Mouse (Mus musculus) ovary, postnatal 10 days (tissue): ENCODE data around the gene Tmem131.

Source experiments
- DNase-seq: peaks from one replicate; pipeline ENCODE4 v3.0.0; 2022; ENCODE audit warnings: low spot score

Gene Tmem131

DNA sequence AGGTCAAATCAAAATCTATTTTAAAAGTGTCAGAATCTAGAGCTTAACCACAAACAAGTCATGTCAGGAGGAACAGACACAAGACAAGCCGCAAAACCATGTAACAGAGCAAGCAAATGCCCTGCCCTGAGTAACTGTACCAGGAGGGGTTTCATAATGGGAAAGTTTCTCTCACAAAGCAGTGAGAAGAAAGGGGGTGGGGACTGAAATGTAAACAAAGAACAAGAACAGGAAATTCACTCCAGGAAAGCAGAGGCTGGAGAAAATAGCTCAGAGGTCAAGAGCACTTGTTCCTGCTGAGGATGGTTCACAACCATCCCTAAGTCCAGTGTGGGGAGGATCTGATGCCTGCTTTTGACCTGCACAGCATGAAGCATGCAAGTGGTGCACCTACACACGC is 59.7 kb downstream of the Tmem131 start:
- no peak for DNase-seq

DNA sequence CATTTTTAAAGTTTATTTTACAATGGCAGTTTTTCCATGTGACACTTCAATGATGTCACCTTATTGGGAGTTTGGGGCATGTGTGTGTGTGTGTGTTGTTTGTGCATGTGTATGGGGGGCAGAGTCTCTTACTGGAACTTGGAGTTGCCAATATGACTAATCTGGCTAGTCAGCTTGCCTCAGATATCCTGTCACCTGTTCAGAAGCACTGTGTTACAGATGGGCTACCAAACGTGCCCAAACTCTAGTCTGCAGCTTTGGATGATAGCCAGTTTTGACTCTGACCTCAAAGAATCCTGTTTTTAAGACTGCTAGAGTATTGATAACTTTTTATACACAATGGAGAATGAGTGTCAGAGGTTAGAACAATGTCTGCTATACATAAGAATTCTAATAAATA is 64.3 kb downstream of the Tmem131 start:
- no peak for DNase-seq

DNA sequence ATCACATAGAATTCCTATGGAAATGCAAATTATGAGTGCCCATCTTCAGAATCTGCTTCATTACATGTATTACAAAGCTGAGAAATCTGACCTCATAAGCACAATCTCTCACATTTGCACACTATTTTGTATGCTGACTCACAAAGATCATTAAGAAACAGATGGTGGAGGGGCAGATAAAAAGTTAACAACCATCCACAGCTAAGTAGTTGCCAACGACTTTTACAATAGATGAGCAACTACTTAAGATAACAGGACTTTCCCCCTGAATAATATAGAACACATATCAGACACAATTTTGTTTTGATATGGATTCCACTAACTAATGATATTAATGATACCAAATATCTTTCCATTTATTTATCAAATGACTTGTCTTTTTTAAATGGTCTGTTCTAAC is 66.3 kb downstream of the Tmem131 start:
- no peak for DNase-seq

DNA sequence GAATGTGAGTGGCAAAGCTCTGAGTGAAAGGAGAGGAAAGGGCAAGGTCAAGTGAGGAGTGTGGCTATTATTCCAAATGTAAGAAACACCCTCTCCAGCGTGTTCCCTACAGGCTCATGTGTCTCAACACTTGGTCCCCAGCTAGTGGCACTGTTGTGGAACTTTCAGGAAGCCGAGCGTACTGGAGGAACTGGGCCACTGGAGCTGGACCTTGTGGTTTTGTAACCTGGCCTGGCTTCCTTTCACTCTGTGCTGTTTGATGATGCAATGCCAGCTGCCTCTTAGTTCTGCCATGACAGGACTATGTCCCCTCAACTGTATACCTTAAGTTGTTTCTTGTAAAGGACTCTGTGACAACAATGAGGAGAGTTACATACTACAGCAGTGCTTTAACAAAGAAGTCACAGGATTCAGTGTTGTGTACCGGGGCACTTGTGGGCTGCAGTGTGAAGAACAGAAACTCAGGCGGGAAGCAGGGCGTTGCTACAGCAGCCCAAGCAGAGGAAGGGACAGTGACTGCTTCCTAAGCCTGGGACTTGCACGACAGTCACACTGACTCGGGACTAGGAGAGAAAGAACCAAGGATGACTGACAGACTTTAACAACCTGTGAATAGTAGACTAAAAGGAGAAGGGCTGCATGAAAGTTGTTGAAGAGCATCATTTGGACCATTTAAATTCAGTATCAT is 68.4 kb downstream of the Tmem131 start:
- DNase-seq, result no peak

DNA sequence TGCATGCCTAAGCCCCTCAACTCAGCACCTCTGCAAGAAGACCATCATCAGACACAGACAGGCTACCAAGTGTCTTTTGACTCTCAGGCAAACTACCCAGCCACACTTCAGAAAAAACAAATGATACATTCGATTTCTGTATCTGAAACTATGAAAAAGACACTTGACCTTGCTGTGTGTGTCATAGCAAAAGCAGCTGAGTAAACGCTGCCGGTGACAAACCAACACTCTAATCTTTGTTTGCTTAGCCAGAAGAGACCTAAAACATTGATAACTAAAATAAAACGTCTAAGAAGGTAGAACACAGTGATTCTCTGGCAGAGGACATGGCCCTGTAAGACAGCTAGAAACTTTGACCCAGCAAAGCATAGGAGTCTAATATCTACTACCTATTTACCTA is 72.2 kb downstream of the Tmem131 start:
- DNase-seq, result no peak

DNA sequence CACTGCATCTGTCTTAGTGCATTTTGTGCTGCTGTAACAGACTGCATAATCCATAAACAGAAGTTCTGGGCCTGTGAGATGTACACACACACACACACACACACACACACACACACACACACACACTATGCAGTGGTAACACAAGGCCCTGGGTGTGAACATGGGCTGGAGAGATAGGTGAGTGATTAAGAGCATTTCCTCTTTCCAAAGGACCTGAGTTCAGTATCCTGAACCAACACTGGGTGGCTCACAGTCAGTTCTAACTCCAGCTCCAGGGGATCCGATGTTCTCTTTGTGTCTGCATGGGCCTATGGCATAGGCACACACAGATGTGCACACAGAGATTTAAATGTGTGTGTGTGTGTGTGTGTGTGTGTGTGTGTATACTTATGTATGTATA is 72.9 kb downstream of the Tmem131 start:
- DNase-seq, result no peak

DNA sequence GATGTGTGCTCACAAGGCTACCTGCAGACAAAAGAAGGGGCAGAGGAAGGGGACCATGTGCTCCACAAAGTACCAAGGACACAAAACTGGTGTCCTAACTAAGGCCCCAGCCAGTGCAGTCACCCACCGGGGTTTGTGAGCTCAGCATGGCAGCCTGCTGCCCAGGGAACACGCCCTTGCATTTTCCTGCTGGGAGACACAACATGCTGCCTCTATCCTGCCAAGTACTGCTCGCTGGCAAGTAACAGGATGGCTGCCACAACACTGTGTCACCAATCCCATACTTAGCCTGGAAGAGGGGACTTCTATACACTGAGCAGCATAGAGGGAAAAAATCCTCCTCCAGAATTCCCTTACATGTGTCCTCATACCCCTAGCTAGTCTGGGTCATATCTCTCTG is 78.7 kb downstream of the Tmem131 start:
- DNase-seq, result no peak

DNA sequence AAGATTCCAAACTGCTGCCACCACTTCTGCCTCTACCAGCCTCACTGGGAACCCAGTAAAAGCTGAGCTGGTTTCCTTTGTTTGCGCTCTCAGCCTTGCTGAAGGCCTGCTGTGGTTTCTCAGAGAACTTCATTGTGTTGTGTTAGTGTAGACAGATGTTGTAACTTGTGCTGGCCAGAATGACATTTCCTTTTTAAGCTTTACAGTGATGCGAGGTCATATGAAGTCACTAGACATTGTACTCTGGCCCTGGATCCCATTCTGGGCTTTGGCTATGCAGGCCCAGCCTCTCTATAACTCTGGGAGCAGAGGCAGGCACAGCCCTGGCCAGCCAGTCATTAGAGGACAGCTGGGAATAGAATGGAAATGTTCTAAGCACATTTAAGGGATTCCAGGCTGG is 81.7 kb downstream of the Tmem131 start:
- DNase-seq, result no peak

DNA sequence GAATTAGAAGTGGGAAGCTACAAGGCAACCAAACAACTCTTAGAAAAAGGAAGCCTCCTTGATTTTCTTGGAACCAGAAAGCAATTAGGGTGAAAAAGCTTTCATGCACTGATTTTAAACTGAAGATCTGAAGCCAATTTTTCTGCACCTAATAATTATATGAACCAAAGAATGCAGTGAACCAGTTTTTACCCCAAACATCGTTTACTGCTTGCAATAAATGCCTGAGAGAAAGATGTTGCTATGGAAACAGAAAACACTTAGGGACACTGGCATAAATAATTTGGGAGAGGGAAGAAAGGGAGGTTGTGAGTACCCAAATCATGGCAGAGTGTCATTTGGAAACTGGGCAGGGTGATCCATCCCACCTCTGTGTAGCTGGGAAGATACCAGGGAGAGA is 82.6 kb downstream of the Tmem131 start:
- no peak for DNase-seq

DNA sequence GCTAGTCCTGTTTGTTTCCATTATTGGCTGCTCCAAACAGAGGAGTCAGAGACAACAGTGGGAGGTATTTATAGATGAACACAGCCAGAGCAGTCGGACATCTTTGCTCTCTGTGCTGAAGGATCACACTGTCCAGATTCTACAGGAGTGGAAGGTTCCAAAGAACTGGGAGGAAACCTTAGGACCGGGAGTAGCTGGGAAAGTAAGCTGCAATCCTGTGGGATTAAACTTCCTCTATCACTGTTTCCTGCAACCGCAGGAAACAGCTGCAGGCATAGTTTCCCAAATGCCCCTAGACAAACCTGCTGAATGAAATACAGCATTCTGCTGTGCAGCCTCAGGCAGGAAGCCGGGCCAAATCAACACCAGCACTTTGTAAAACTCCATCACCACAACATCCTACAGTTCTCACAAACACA is 83.0 kb downstream of the Tmem131 start:
- DNase-seq, result no peak

DNA sequence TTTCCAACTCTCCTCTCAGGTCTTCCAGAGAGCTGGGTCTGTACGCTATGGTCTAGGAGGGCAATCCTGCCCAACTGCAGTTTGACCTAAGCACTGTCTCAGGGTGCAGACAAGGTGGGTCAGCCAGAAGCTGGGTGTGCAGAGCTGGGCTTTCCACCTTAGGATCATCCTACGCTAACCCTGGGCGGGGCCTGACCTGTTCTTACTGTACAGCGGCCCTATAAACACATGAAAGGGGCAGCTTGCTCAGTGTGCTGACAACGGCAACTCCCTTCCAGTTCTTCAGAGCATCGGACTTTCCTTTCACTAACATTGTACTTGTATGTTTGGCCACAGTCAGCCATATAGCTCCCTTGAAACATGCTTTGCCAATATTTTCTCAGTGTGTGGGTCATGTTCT is 86.4 kb downstream of the Tmem131 start:
- DNase-seq, result no peak

DNA sequence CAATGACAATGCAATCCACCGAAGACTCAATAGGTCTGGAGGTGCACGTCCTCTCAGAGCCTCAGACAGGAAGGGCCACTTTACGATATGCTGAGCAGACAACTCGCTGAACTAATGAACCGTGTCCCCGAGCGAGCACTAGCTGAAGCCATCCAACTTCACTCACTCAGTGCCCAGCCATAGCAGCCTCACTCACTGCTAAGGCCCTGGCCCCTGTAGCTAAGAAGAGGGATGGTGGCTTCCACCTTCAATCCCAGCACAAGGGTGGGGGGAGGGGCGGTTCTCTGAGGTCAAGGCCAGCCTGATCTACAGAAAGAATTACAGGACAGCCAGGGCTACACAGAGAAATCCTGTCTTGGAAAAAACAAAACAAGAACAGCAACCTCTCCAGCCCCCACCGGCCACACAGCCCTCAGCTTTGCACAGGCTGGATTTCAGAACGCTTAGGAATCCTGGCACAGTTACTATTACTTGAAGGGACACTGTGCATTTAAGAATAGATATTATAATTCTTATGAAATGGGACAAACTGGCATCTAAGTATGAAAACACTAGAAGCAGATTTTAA is 89.2 kb downstream of the Tmem131 start:
- DNase-seq, result no peak

DNA sequence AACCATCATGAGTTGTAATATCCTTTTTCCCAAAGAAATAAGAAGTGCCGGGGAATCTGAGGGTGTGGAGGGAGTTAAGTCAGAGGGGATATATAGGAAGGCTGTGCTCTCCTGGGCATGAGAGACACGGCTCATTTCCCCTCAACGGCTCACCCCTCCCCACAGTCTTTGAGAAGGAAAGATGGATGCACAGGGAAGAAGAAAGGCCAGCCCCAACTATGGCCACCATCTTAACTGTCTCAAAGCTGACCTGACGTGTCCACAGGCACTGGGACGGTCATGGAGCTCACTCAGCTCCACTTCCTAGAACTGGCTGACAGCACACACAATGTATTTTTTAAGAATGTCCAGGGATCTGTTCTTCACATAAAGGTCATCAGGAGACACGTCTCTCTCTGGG is 91.4 kb downstream of the Tmem131 start:
- no peak for DNase-seq

DNA sequence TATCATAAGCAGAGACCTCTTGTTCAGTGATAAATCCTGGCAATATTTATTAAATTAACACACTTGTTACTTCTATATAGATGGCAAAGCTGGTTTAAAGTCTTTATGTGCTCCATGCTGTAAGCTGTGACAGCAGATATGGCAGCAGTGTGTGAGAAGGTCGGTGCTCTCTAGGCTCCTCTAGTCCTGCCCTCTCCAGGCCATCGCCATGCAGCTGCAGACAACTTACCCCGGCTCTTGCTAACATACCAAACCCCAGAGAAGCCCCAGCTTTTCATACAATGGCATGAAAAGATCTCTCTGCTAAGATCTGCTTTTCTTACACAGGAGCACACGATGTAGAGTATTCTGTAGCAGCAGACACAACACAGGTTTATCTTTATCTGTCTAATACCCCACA is 92.1 kb downstream of the Tmem131 start:
- no peak for DNase-seq

DNA sequence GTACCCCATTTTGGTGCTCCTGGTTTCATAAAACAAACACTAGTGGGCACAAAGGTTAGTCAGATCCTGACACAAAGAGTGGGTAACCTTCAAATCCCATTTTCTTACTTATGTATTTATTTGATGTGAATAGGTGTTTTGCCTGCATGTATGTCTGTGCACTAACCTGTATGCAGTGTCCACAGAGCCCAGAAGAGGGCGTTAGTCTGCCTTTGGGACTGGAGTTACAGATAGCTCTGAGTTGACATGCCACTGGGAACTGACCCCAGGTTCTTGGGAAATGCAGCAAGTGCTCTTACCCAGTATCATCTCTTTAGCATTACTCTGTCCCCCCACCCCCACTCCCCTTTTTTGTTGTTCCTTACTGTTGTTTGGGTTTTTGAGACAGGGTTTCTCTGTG is 95.4 kb downstream of the Tmem131 start:
- no peak for DNase-seq

DNA sequence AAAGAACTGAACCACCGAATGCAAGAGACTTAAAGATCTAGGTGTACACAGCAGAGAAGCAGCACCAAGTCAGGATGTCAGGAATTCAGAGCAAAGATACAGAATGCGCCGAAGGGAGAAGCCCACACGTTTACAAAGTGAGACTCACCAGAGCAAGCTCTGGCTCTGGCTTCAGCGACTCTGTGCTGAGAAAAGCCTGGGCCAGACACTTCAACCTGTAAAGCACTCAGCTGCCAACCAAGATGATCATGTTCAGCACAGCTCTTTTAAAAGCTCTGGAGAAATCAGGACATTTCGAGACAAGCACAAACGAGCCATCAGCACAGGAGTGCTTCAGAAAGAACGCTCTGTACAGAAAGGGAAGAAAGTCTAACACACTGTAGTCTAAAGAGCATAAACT is 96.2 kb downstream of the Tmem131 start:
- DNase-seq, result no peak

DNA sequence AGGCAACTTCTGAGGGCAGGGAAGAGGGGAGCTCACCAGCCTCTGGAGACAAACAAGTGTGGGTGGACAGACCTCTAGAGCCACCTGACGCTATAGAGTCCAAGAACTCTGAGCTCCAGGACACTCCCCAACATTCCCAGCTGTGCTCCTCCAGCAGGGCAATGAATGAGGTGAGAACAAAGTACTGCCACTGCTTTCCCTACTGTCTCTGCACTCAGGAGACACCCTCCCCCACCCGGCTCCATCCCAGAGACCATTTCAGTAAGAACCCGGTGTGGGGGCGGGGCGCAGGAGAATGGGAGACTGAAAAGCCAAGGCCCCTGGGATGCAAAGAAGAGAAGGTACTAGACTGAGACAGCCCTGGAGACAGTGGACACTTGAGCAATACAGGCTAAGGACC is 98.4 kb downstream of the Tmem131 start:
- DNase-seq, result no peak

DNA sequence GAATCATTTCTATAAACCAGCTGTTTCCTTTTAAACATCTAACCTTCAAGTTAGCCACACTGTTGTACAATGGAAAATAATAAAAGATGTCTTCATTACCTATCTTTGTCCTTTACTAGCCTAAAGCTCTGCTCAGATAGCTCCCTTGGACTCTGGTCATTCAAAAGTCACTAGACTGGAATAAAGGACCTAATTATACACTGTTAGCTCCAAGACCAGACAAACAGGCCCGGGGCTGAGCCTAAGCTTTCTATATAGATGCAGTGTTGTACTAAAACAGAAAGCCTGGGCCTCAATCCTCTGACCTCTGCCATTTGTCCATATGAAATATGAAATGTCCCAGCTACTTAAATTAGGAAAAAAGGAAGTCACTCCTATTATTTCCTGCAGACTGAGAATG is 101.7 kb downstream of the Tmem131 start:
- no peak for DNase-seq

DNA sequence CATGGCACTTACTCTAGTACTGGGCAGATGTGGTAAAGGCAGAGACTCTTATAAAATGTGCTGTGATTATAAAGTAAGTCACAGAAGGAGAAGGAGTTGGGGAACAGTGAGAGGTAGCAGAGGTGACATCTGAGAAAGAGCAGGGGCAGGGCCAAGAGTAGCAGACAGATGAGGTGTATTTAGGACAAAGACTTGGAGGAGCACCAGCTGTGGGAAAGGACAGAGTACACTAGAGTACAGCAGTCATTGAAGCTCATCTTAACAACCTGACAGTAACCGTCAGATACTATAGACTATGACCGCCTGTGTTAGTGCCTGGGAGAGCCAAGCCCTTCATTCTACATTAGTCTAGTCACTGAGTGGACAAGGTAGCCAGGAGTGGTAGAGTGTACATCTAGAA is 102.5 kb downstream of the Tmem131 start:
- no peak for DNase-seq

DNA sequence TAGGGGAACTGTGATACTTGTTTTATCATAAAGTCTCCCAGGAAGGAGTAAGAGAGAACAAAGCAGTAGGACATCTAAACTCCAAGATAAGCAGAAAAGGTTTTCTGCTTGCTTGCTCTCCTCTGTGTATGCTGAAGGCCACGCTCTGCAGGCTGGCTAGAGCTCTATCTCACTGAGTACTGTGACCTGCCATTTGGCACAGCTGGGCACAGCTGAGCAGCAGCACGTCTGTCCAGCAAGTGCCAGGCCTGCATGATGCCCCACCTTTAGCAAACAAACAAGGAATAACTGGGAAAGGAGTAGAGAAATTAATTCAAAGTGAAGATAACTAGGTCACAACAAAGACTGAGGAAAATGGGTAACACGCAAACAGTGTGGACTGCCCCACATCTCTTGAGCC is 103.6 kb downstream of the Tmem131 start:
- DNase-seq, result no peak

DNA sequence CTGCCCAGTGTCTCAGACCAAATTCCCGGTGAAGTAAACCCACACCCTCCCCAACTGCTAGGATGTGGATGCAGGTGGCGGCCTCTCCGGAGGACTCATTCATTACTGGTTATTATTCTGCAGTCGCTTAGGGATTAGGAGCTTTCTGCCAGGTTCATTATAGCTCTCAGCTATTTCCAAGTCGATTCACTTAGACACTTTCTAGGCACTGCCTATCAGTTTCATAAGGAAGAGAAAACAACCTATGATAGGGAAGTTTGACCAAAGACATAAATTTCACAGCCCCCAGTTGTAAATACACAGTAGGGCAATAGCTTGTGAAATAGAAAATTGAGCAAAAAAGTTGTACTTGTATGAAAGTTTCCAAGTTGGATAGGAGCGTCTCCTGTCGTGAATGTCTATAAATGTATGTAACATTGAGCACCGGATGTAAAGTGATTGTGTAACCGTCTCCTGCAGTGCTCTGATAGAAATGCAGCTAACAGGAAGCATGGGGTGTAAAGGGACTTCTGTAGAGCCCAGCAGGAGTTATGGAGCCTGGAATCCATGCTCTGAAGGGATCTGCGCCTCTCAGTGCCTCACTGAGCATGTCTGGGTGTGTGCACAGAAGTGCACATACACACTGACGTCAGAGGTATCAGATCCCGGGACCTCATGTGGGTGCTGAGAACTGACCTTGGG is 107.1 kb downstream of the Tmem131 start:
- no peak for DNase-seq

DNA sequence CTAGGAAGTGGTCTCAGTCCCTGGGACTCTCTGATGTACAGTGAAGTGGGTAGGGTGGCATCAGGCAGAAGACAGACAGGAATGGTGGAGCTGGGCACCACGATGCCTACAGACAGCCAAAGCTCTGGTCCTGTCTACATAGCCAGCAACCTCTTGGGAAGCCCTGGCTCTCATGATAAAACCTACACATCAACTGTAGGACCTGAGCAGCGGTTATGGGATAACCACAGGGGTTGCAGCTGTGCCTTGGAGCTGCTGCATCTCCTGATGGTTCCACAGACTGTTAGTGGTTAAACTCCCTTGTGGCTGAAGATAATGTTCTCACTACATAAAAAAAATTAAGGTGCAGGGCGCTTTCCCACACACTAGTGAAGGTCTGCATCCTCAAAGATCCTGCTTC is 107.9 kb downstream of the Tmem131 start:
- DNase-seq, result no peak

DNA sequence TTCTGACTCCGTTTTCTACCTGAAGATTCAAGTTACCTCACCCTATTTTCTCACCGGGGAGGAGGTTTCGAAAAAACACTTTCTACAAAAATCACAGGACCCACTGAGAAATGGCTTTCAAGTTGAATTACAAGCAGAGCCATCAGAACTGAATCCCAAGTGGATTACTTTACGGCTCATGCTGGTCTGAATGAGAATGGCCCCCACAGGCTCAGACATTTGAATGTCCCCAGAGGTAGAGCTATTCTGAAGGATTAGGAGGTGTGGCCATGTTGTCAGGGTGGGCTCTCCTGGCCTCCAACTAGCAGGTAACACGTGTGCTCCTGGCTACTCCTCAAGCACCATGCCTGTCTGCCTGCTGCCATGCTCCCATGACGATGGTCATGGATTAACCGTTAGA is 109.4 kb downstream of the Tmem131 start:
- DNase-seq, result no peak
